Mouse (Mus musculus) NIH3T3 (cell line): ENCODE data around the gene Mapkap1.
"Not testable (repeated sequence)": the region's sequence is repeated elsewhere in the genome, so short reads cannot be mapped to it uniquely, and the experiment has no call there.

ENCODE experiments used
- DNase-seq: peaks from one replicate; pipeline ENCODE4 v3.0.0-alpha.2; 2012; ENCODE audit warnings: low read depth

Mapkap1 gene

GRCm38 (mm10) chr2:34432887-34433286 is 26.3 kb downstream of the Mapkap1 start:
- DNase-seq, result not testable (repeated sequence)

DNA sequence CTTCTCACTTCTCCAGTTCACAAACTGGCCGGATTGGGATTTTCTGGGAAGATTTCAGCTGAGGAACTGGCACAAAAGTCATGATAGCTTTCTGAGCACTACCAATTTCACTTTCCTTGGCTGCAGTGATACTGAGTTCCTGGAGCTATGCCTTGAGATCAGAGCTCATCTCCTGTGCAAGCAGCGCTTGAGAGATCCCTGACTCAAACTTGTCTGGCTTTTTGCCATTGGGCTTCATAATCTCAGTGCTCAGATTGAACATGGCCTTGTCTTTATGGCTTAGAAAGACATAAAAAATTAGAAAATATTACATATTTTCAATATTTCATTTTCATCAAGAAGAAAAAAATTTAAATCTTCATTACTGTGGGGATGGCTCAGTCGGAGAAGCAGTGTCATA is 29.8 kb downstream of the Mapkap1 start:
- peak; percentile 12 for DNase-seq

GRCm38 (mm10) chr2:34448756-34449155 is 42.2 kb downstream of the Mapkap1 start:
- DNase-seq, result no peak

DNA sequence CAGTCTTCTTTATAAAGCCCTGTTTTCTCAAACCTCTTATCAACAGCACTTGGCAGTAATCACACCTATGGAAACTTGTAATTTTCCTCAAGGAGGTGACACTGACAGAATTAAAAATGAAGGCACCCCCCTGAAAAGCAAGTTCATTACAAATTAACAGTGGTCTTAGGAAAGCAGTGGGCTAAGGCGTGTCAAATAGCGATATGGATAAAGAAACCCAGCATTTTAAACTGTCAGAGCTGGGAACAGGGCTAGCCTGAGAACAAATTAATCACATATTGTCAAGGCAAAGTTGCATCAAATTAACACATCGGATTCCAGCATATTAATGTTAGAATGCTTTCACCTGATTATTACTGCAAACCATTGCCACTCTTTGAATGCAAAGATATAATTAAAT is 55.9 kb downstream of the Mapkap1 start:
- no peak for DNase-seq

GRCm38 (mm10) chr2:34468559-34469141 is 62.1 kb downstream of the Mapkap1 start:
- peak; percentile 59 for DNase-seq

- no peak for DNase-seq
Observed at GRCm38 (mm10) chr2:34469324-34469723, 62.8 kb downstream of the Mapkap1 start.

DNA sequence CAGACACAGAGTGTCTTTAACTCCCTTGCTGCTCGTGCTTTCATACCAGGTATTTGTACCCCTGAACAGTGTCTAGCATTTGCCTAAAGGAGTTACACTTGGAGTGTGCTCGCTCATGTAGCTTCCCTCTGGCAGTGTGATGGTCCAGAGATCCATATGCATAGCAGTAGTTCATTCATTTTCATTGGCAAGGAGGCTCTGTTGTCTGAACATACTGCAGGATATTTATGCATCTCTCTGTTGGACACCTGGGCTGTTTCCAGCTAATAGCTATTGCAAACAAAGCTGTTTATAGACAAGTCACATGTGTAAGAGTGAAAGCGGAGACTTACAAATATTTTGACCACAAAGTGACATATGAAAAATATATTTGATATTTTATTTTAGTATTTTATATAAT is 67.2 kb downstream of the Mapkap1 start:
- no peak for DNase-seq

DNA sequence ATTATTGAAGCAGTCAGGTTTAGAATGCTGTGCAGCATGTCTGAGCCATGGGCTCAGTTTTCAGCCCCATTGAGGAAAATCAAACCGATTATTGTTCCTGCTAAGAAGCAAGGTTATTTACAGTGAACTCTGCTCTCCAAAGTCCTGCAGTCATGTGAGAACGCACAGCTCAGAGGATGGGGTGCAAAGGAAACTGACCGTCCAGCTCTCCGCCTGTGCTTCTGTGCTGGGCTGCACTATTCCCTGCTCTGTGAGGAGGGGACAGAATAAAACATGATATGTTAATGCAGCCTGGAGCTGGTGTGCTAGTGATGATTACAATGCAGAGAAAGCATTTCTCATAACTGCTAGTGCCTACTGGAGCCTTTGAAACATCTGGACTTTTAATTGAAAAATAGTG is 74.8 kb downstream of the Mapkap1 start:
- no peak for DNase-seq

DNA sequence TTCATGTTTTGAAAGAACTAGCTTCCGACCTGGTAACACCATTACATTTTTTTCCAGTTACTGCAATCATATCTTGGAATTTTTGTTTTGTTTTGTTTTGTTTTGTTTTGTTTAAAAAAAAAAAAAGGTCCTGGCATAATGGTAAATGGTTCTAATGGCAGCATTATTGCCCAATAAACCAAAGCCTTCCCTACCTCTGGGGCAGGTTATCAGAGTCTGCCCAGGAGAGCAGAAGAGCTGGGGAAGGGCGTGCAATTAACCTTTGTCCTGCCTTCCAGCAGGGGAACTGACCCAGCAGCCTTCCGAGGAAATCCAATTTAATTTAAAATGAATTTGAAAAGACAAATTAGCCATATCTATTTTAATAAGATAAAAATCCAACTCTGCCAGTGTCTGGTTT is 75.5 kb downstream of the Mapkap1 start:
- no peak for DNase-seq

- DNase-seq, result no peak
Observed at GRCm38 (mm10) chr2:34482531-34482930, 76.0 kb downstream of the Mapkap1 start.

- DNase-seq, result no peak
Observed at GRCm38 (mm10) chr2:34487281-34487680, 80.7 kb downstream of the Mapkap1 start.

DNA sequence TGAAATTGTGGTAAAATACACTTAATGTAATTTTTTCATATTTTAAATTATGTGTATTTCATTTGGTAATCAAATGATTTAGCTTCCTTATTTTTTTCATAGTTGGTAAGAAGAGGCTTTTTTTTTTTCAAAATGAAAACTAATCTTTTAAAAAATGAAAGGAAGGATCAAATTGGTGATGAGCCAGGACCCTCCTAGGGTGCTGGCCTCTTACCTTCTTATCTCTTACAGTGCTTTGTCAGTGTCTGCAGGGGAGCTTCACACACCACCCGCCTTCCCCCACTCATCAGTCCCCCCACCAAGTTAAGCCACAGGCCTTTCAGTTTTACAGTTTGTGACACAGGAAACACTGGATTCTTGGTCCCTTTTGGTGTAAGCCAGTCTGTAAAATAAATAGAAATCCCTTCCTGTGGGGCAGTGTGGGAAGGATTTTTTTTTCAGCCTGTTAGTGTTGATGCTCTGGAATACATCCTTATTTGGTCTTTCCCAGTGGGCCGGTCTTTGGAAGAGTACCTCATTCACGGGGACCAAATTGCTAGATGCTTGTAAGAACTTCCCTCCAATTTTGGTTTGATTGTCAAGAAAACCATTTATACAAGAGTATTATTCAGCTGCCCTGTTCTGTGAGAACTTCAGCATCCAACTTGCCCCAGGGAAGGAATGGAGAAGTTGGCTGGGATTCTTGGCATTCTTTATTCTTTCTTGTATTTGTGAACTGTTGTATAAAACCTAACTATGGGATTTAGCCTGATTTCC is 97.6 kb downstream of the Mapkap1 start:
- DNase-seq, result peak; percentile 63

- DNase-seq, result not testable (repeated sequence)
Observed at GRCm38 (mm10) chr2:34506162-34506561, 99.6 kb downstream of the Mapkap1 start.

GRCm38 (mm10) chr2:34509856-34510255 is 103.3 kb downstream of the Mapkap1 start:
- no peak for DNase-seq

DNA sequence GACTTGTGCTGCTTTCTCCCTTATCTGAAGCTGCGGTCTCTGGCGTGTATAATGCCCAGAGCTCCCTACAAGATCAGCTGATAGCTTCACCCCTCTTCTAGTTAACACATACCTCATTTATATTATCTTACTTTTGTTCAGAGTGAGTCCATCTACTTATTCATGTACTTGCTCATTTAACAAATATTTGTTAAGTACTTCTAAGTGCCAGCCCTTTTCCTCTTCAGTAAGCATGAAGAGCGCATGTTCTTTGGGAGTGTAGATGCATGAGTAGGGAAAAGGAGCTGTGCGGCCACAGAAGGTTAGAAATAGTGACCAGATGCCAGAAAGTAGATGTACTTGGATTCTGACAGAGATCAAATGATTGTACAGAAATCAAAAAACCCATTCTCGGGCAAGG is 108.7 kb downstream of the Mapkap1 start:
- DNase-seq, result no peak

GRCm38 (mm10) chr2:34518083-34518482 is 111.5 kb downstream of the Mapkap1 start:
- DNase-seq, result no peak

DNA sequence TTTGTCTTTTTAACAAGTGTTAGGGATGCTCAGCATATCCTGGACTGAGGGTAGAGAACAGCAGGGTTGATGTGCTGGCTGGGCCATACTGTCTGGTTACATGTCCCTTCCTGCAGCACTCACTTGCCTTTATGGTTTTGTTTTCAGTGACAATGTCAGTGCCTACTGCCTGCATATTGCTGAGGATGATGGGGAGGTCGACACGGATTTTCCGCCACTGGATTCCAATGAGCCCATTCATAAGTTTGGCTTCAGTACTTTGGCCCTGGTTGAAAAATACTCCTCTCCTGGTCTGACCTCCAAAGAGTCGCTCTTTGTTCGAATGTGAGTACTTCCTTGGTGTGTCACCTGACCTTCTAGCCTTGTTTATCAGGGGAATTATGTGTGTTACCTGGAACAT is 112.0 kb downstream of the Mapkap1 start:
- DNase-seq, result no peak

GRCm38 (mm10) chr2:34519525-34519924 is 113.0 kb downstream of the Mapkap1 start:
- peak; percentile 77 for DNase-seq

DNA sequence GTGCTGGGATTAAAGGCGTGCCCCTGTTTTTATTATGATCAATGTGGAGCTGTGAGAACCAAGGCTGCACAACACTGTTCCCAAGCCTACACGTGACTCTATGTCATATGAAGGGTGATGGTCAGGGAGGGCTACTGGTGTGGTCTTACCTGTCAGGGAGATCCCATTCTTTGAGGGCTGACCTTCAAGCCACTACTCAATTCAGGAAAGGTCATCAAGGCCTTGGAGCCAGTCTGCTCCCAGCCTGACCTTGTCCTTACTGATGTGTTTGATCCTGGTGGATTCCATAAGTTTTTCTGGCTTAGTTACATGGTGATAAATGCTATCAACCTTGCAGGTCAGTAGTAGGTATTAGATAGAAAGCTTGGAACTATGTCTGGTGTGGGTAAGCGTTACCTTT is 114.8 kb downstream of the Mapkap1 start:
- no peak for DNase-seq

GRCm38 (mm10) chr2:34526527-34527371 is 120.2 kb downstream of the Mapkap1 start:
- DNase-seq, result peak; percentile 94

DNA sequence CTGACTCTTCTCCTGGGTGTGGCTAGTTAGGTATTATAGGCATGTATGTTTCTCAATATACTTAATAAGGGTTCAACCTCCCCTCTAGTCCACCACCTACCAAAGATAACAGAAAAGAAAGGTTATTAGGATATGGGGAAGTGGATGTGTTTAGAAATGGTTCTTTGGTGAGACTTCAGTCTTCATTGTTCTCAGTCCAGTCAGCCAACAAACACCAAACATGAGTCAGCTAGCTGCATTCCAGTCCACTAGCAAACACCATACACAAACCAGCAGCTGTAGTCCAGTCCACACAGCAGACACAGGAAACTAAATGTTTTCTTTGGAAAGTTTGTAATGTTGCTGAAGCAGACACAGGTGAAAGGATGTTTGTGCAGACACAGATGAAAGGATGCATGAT is 121.9 kb downstream of the Mapkap1 start:
- peak; percentile 45 for DNase-seq

DNA sequence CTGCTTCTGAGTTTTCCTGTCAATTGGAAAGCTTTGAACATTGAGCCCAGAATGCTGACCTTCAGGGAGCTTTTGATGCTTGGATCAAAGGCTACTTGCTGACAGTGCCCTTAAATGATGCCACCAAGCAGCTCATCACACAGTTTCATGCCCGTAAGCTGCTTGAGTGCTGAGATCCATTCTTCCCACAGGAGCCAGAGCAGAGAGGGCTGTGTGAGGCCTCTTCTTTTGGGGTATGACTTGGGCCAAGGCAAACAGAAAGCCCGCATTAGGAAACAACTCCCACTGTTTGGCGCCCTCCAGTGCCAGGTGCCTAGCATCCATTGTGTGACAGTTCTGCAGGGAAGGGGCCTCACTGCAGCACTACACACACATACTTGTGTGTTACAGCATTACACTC is 123.5 kb downstream of the Mapkap1 start:
- DNase-seq, result no peak

- peak; percentile 92 for DNase-seq
Observed at GRCm38 (mm10) chr2:34531801-34532298, 125.3 kb downstream of the Mapkap1 start.
